Mouse (Mus musculus) embryonic facial prominence, embryonic 10.5 days (tissue): ENCODE data around the gene Zfp970. TPM values are rescaled to one million over a fixed set of nuclear protein-coding genes. Genes with fewer than 3 reads are reported as not detected.
"Not testable (repeated sequence)": the region's sequence is repeated elsewhere in the genome, so short reads cannot be mapped to it uniquely, and the experiment has no call there.

Experiments
- DNase-seq: peaks from one replicate; pipeline ENCODE4 v3.0.0-alpha.2; 2017; ENCODE audit warnings: low spot score
- H3K27ac ChIP-seq: fragments of 300-500 bp; sonication (generic); replicated peaks from 2 replicates; pipeline ENCODE4 v1.5.1; 2016; ENCODE audit warnings: mild to moderate bottlenecking
- H3K27me3 ChIP-seq: fragments of 300-500 bp; sonication (generic); replicated peaks from 2 replicates; pipeline ENCODE4 v1.6.1; 2016; ENCODE audit warnings: low read depth, mild to moderate bottlenecking; ENCODE audit not compliant: poor library complexity, severe bottlenecking
- H3K36me3 ChIP-seq: fragments of 300-500 bp; sonication (generic); replicated peaks from 2 replicates; pipeline ENCODE4 v1.6.1; 2016; ENCODE audit warnings: mild to moderate bottlenecking, moderate library complexity
- H3K4me1 ChIP-seq: fragments of 300-500 bp; sonication (generic); 2 replicates; pipeline ENCODE4 v1.6.1; 2016
- H3K4me3 ChIP-seq: fragments of 300-500 bp; sonication (generic); 2 replicates; pipeline ENCODE4 v1.5.1; 2016; ENCODE audit warnings: mild to moderate bottlenecking, moderate library complexity
- H3K9me3 ChIP-seq: fragments of 300-500 bp; sonication (generic); 2 replicates; pipeline ENCODE4 v1.6.1; 2016; ENCODE audit warnings: mild to moderate bottlenecking
- WGBS: fragments of 180-500 bp; shearing (Covaris S2); methylation state at CpG from one replicate; pipeline ENCODE4 v1.1.7; 2016; 5-methylcytosine and 5-hydroxymethylcytosine counted together
- polyA plus RNA-seq: library from polyadenylated mRNA; unstranded; fragments of >200 nt; fragmentation: Nextera tagmentation; extraction: Ambion mirVana; gene quantifications from 2 replicates; pipeline ENCODE4 v1.2.1, GENCODE M21; 2016

The Zfp970 gene
- polyA plus RNA-seq, 1 experiment from 2014 or later, result 13.2 TPM

DNA sequence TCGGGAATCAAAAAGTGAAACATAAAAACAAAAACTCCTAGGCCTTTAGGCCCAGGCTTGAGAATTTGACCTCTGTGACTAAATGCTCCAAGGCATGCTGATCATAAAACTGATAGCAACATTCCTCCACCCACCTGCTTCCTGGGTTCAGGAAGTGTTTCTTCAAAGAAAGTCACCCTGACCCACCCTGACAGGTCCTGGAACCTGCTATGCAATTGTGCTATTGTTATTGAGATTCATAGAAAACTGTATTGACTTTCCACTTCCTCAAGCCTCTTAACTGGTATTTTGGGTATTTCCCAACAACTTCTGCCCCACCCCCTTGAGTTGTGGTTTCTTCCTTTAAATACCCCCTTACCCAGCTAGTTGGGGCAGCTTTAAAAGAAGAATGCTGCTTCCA, 54.4 kb downstream of the Zfp970 start:
- WGBS, result 78% methylated on average over 1 of the region's 1 CpGs
- not testable (repeated sequence) for H3K27ac ChIP-seq

DNA sequence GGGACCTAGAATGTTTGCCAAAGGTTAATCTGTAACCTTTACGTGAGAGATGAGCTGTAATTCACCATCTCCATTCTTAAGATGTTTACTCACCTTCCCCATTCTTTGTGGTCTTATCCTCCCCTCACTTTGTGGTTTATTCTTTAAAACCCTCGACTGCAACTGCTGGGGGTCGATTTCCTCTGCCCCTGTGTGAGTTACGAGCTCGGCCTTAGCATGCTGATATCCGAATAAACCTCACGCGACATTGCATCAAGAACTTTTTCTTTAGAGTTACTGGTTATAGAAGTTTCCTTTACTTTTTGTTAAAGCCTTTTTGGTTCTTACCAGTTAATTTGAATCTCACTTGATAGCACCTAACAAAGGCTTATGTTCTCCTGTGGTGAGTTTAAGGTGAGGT, 55.5 kb downstream of the Zfp970 start:
- Histone ChIP-seq H3K4me1 (no peaks in the 10 kb centered on the region), H3K4me3 (no peak overlapping the region), H3K27me3 (no peaks in the 10 kb centered on the region), H3K9me3 (peaks cover 37% of the 10 kb centered on the region), H3K36me3 (no peaks in the 10 kb centered on the region), H3K27ac (no peak overlapping the region)
- no peak for DNase-seq
- WGBS, result 86% methylated on average over 8 of the region's 8 CpGs

More for the DNA sequence above, 54.4 kb downstream of the Zfp970 start:
- not testable (repeated sequence) for DNase-seq, H3K4me1 ChIP-seq, H3K36me3 ChIP-seq, H3K27me3 ChIP-seq, H3K4me3 ChIP-seq
- H3K9me3 ChIP-seq, result peaks cover 33% of the 10 kb centered on the region

DNA sequence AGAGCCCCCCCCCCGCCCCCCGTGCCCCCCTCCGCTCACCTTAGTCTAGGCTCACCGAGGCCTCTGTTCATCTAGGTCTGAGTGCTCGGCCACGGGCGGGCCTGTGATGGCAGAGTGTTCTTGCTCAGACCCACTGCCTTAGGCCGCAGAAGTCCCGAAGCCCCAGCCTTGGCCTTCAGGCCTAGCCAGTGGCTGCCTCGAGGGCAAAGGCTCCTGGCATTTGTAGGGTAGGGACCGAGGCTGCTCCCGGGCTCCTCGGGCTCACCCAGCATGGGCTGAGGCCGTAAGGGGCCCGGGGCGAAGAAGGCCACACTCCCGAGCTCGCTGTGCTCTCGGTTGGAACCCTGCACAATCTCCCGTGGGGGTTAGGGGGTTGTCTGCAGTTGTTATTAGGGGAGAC, 58.5 kb downstream of the Zfp970 start:
- no peak for DNase-seq
- Histone ChIP-seq H3K27ac (no peak overlapping the region), H3K4me3 (no peak overlapping the region), H3K4me1 (no peaks in the 10 kb centered on the region), H3K9me3 (peaks cover 28% of the 10 kb centered on the region), H3K36me3 (no peaks in the 10 kb centered on the region), H3K27me3 (no peaks in the 10 kb centered on the region)
- WGBS, result 91% methylated on average over 20 of the region's 20 CpGs

DNA sequence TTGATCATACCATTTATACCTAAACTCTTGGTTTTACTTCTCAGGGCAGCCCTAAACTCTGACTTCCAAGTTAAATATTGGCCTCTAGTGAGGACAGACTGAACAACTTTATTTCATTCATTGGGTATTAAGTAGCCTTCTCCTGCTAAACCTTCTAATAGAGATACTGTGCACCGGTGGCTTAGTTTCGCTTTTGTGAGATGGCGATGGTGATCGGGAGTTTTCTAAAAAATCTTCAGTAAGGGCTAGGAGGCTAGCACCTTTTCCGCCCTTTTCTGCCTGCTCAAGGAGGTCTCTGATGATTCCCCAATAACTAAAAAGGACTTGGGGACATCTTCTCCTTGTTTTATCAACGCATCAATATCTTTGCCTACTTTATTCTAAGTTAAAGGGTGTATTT, 59.1 kb downstream of the Zfp970 start:
- not testable (repeated sequence) for H3K27me3 ChIP-seq, DNase-seq, H3K36me3 ChIP-seq, H3K4me3 ChIP-seq, H3K27ac ChIP-seq, H3K4me1 ChIP-seq
- H3K9me3 ChIP-seq, result peaks cover 25% of the 10 kb centered on the region
- WGBS, result 92% methylated on average over 6 of the region's 6 CpGs

DNA sequence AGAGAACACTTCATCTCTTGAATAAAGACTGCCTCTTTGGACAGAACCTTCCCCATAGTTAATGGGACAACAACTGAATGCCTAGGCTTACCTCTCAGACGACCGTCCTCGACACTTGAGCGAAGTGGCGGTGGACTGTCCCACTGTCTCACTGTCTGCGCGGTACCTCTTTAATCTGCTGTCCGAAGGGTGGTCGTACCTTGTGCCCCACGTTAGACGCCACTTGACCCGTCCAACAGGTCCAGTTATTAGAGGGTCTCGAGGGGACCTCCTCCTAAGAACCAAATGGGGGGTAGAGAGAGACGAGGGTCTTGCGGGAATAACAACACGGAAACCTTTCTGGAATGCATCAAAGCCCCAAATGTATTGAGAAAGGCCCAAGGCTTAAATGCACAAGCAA, 59.6 kb downstream of the Zfp970 start:
- not testable (repeated sequence) for DNase-seq, H3K4me1 ChIP-seq, H3K36me3 ChIP-seq, H3K27me3 ChIP-seq, H3K27ac ChIP-seq, H3K4me3 ChIP-seq
- peaks cover 23% of the 10 kb centered on the region for H3K9me3 ChIP-seq
- 91% methylated on average over 16 of the region's 16 CpGs for WGBS

Other genes starting within 250 kb of the Zfp970 start
- gene Gm14409, start 197.7 kb upstream of the Zfp970 start, polyA plus RNA-seq, result not detected in 2 replicates
- 0.31 and 0.65 TPM in 2 replicates for gene Gm14412, start 140.4 kb upstream of the Zfp970 start, polyA plus RNA-seq
- 11.7 and 12.0 TPM in 2 replicates for gene Gm14418, start 66.4 kb upstream of the Zfp970 start, polyA plus RNA-seq
- gene Gm14403, start 33.5 kb downstream of the Zfp970 start, polyA plus RNA-seq, result 7.1 and 8.3 TPM in 2 replicates
- gene Gm14406, start 113.5 kb downstream of the Zfp970 start, polyA plus RNA-seq, result not detected in 2 replicates